Mouse (Mus musculus) heart, embryonic 10.5 days (tissue): ENCODE measurements around the gene Nkd1. TPM values are rescaled to one million over a fixed set of nuclear protein-coding genes. Genes with fewer than 3 reads are reported as not detected.

Experiments used
- DNase-seq: peaks from one replicate; pipeline ENCODE4 v3.0.0-alpha.2; 2017; ENCODE audit warnings: low spot score
- H3K27ac ChIP-seq: fragments of 300-500 bp; sonication (generic); 2 replicates; pipeline ENCODE4 v1.5.1; 2016; ENCODE audit warnings: mild to moderate bottlenecking
- H3K27me3 ChIP-seq: fragments of 300-500 bp; sonication (generic); 2 replicates; pipeline ENCODE4 v1.6.1; 2016; ENCODE audit warnings: mild to moderate bottlenecking; ENCODE audit not compliant: poor library complexity, insufficient read depth, severe bottlenecking
- H3K36me3 ChIP-seq: fragments of 300-500 bp; sonication (generic); 2 replicates; pipeline ENCODE4 v1.6.1; 2016; ENCODE audit warnings: mild to moderate bottlenecking, moderate library complexity
- H3K4me1 ChIP-seq: fragments of 300-500 bp; sonication (generic); 2 replicates; pipeline ENCODE4 v1.6.1; 2016; ENCODE audit warnings: mild to moderate bottlenecking
- H3K4me3 ChIP-seq: fragments of 300-500 bp; sonication (generic); 2 replicates; pipeline ENCODE4 v1.5.1; 2016; ENCODE audit warnings: mild to moderate bottlenecking, moderate library complexity
- H3K9me3 ChIP-seq: fragments of 300-500 bp; sonication (generic); 2 replicates; pipeline ENCODE4 v1.6.1; 2016; ENCODE audit warnings: mild to moderate bottlenecking, moderate library complexity
- WGBS: fragments of 180-500 bp; shearing (Covaris S2); methylation state at CpG from one replicate; pipeline ENCODE4 v1.1.7; 2016; 5-methylcytosine and 5-hydroxymethylcytosine counted together
- polyA plus RNA-seq: library from polyadenylated mRNA; unstranded; fragments of >200 nt; fragmentation: Nextera tagmentation; extraction: Ambion mirVana; gene quantifications from 2 replicates; pipeline ENCODE4 v1.2.1, GENCODE M21; 2016

The Nkd1 gene
- polyA plus RNA-seq, 1 experiment from 2014 or later, result 38.0 TPM

- H3K4me1 ChIP-seq, result peaks cover 89% of the 10 kb centered on the region
- H3K27ac ChIP-seq, result peak overlapping the region; percentile 91
- H3K36me3 ChIP-seq, result no peaks in the 10 kb centered on the region
- 77% methylated on average over 14 of the region's 14 CpGs for WGBS
- no peaks in the 10 kb centered on the region for H3K9me3 ChIP-seq
- H3K4me3 ChIP-seq, result no peak overlapping the region
- no peak for DNase-seq
- H3K27me3 ChIP-seq, result no peaks in the 10 kb centered on the region
These were observed 50.5 kb downstream of the Nkd1 start for GRCm38 (mm10) chr8:88571434-88572184.

GRCm38 (mm10) chr8:88572185-88572909 is 51.2 kb downstream of the Nkd1 start:
- no peak for DNase-seq
- peak overlapping the region; percentile 91 for H3K27ac ChIP-seq
- WGBS, result 81% methylated on average over 12 of the region's 12 CpGs
- H3K27me3 ChIP-seq, result no peaks in the 10 kb centered on the region
- no peaks in the 10 kb centered on the region for H3K36me3 ChIP-seq
- no peaks in the 10 kb centered on the region for H3K9me3 ChIP-seq
- peaks cover 81% of the 10 kb centered on the region for H3K4me1 ChIP-seq
- no peak overlapping the region for H3K4me3 ChIP-seq

GRCm38 (mm10) chr8:88572941-88573645 is 51.9 kb downstream of the Nkd1 start:
- H3K4me3 ChIP-seq, result no peak overlapping the region
- no peaks in the 10 kb centered on the region for H3K27me3 ChIP-seq
- 0 out of 2 replicates have a peak overlapping the region, but pooled peaks have one; percentile 91 for H3K27ac ChIP-seq
- peaks cover 74% of the 10 kb centered on the region for H3K4me1 ChIP-seq
- H3K9me3 ChIP-seq, result no peaks in the 10 kb centered on the region
- no peaks in the 10 kb centered on the region for H3K36me3 ChIP-seq
- DNase-seq, result no peak
- WGBS, result 86% methylated on average over 14 of the region's 14 CpGs

- H3K27me3 ChIP-seq, result peaks cover 2% of the 10 kb centered on the region; the same call in 1 of the 2 replicates
- no peaks in the 10 kb centered on the region for H3K9me3 ChIP-seq
- WGBS, result 82% methylated on average over 5 of the region's 5 CpGs
- no peak overlapping the region for H3K4me3 ChIP-seq
- no peaks in the 10 kb centered on the region for H3K36me3 ChIP-seq
- peaks cover 73% of the 10 kb centered on the region for H3K4me1 ChIP-seq
- no peak for DNase-seq
- peak overlapping the region; percentile 39; the same call in 1 of the 2 replicates for H3K27ac ChIP-seq
These were observed 53.8 kb downstream of the Nkd1 start for GRCm38 (mm10) chr8:88574975-88575374.

GRCm38 (mm10) chr8:88576351-88577142 is 55.4 kb downstream of the Nkd1 start:
- Histone ChIP-seq H3K36me3 (no peaks in the 10 kb centered on the region), H3K27ac (peak overlapping the region; percentile 72), H3K9me3 (no peaks in the 10 kb centered on the region), H3K4me3 (no peak overlapping the region), H3K4me1 (peaks cover 73% of the 10 kb centered on the region), H3K27me3 (peaks cover 8% of the 10 kb centered on the region; the same call in 1 of the 2 replicates)
- 71% methylated on average over 10 of the region's 10 CpGs for WGBS
- DNase-seq, result no peak

- H3K36me3 ChIP-seq, result no peaks in the 10 kb centered on the region
- WGBS, result 85% methylated on average over 5 of the region's 5 CpGs
- H3K27ac ChIP-seq, result no peak overlapping the region
These were observed 56.5 kb downstream of the Nkd1 start for GRCm38 (mm10) chr8:88577666-88578065.

GRCm38 (mm10) chr8:88578413-88579175 is 57.4 kb downstream of the Nkd1 start:
- Histone ChIP-seq H3K4me1 (peaks cover 70% of the 10 kb centered on the region), H3K36me3 (no peaks in the 10 kb centered on the region)
- WGBS, result 77% methylated on average over 14 of the region's 14 CpGs

More at GRCm38 (mm10) chr8:88577666-88578065, 56.5 kb downstream of the Nkd1 start:
- H3K27me3 ChIP-seq, result peaks cover 13% of the 10 kb centered on the region; the same call in 1 of the 2 replicates
- no peak overlapping the region for H3K4me3 ChIP-seq
- no peak for DNase-seq
- no peaks in the 10 kb centered on the region for H3K9me3 ChIP-seq
- H3K4me1 ChIP-seq, result peaks cover 66% of the 10 kb centered on the region

GRCm38 (mm10) chr8:88579246-88579645 is 58.1 kb downstream of the Nkd1 start:
- Histone ChIP-seq H3K36me3 (peaks cover under 1% of the 10 kb centered on the region; the same call in 1 of the 2 replicates), H3K4me3 (no peak overlapping the region), H3K27ac (0 out of 2 replicates have a peak overlapping the region, but pooled peaks have one; percentile 39), H3K9me3 (no peaks in the 10 kb centered on the region), H3K27me3 (peaks cover 24% of the 10 kb centered on the region; the same call in 1 of the 2 replicates), H3K4me1 (peaks cover 70% of the 10 kb centered on the region)
- DNase-seq, result no peak
- 35% methylated on average over 7 of the region's 7 CpGs for WGBS

More at GRCm38 (mm10) chr8:88578413-88579175, 57.4 kb downstream of the Nkd1 start:
- no peak for DNase-seq
- Histone ChIP-seq H3K27me3 (peaks cover 21% of the 10 kb centered on the region; the same call in 1 of the 2 replicates), H3K27ac (peak overlapping the region; percentile 39; the same call in 1 of the 2 replicates), H3K4me3 (no peak overlapping the region), H3K9me3 (no peaks in the 10 kb centered on the region)

GRCm38 (mm10) chr8:88579668-88580330 is 58.6 kb downstream of the Nkd1 start:
- Histone ChIP-seq H3K27ac (peak overlapping the region; percentile 39), H3K9me3 (no peaks in the 10 kb centered on the region), H3K36me3 (peaks cover 2% of the 10 kb centered on the region; the same call in 1 of the 2 replicates), H3K27me3 (peaks cover 24% of the 10 kb centered on the region; the same call in 1 of the 2 replicates), H3K4me1 (peaks cover 70% of the 10 kb centered on the region), H3K4me3 (no peak overlapping the region)
- 74% methylated on average over 18 of the region's 18 CpGs for WGBS
- no peak for DNase-seq

- Histone ChIP-seq H3K27ac (no peak overlapping the region), H3K4me1 (peaks cover 75% of the 10 kb centered on the region), H3K27me3 (peaks cover 24% of the 10 kb centered on the region; the same call in 1 of the 2 replicates), H3K36me3 (peaks cover 2% of the 10 kb centered on the region; the same call in 1 of the 2 replicates), H3K4me3 (no peak overlapping the region), H3K9me3 (no peaks in the 10 kb centered on the region)
- DNase-seq, result no peak
- WGBS, result 41% methylated on average over 7 of the region's 7 CpGs
These were observed 59.6 kb downstream of the Nkd1 start for GRCm38 (mm10) chr8:88580785-88581184.

- DNase-seq, result no peak
- 89% methylated on average over 3 of the region's 3 CpGs for WGBS
- Histone ChIP-seq H3K27ac (peak overlapping the region; percentile 31; the same call in 1 of the 2 replicates), H3K9me3 (no peaks in the 10 kb centered on the region), H3K27me3 (peaks cover 24% of the 10 kb centered on the region; the same call in 1 of the 2 replicates), H3K4me1 (peaks cover 61% of the 10 kb centered on the region), H3K36me3 (peaks cover 4% of the 10 kb centered on the region), H3K4me3 (no peak overlapping the region)
These were observed 62.7 kb downstream of the Nkd1 start for GRCm38 (mm10) chr8:88583863-88584262.
